Mouse (Mus musculus) hematopoietic stem cell, adult 5-6 weeks (primary cell): ENCODE measurements at regions not wholly inside any gene's neighbourhood (a gene's known extent, or its start where the extent isn't known, plus 50 kb on each side); places are given as distances from the start of the nearest gene placed in this dataset.

Experiments
- ATAC-seq, 2 experiments: fragments of 125-278 bp in 1 of 2; replicated peaks in 1 of 2; 2 replicates each; pipeline ENCODE4 v1.8.0; 2016 to 2017; ENCODE audit warnings: inconsistent platforms in 2 of 2, mild to moderate bottlenecking in 2 of 2, moderate number of reproducible peaks in 2 of 2, low read depth in 1 of 2, moderate TSS enrichment in 1 of 2; ENCODE audit not compliant: low FRiP score in 2 of 2, poor library complexity in 2 of 2, severe bottlenecking in 2 of 2, insufficient read depth in 1 of 2, low TSS enrichment in 1 of 2

DNA sequence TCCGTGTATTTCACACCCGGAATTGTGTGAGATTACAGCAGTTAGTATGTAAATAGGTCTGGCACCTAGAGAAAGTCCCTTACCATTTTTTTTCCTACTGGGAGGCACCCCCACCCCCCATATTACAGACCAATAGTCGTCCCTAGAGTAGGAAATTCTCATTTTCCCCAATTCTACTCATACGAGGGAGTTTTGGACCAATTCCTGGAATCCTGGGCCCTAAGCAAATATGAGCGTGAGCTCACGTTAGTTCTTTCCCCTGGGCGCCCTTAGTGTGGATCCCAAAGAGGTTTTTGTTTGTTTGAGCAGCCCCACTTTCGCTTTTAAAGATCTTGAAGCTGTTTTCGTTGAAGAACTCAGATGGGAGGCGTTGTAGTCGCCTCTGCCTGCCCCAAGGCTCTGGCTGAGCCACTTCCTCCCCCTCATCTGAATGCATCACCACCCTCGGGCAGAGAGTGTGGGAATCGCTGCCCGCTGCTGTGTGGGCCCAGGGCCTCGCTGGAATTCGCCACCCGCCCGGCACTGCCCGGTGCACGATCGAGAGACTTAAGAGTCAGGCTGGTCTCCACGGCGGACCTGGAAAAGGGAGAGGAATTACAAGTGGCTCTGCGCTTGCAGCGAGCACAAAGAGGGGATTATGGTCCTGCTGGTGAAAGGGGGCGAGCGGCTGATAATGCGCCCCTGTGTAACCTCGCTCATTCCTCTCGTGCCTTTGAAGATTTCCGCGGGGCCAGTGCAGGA lies 80.6 kb upstream of the Akt3 start:
- peak; percentile 81 to 84 for ATAC-seq

DNA sequence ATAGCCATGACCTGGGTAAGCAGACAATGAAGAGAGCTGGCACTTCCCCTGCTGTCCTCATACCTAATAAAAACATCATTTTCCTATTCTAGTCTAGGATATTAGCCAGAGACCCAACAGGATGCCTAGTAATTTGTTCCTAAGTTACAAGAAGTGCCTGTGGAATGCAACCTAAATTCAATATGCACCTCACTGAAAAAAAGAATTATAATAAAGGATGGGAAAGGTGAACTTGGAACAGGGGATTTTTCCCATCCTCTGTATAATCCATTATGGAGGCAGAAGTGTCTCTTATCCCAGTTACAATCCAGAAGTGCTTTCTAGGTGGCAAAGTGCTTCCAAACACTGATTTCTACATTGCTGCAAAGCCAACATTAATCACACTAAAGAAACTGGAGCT lies 79.8 kb upstream of the Akt3 start:
- no peak for ATAC-seq

DNA sequence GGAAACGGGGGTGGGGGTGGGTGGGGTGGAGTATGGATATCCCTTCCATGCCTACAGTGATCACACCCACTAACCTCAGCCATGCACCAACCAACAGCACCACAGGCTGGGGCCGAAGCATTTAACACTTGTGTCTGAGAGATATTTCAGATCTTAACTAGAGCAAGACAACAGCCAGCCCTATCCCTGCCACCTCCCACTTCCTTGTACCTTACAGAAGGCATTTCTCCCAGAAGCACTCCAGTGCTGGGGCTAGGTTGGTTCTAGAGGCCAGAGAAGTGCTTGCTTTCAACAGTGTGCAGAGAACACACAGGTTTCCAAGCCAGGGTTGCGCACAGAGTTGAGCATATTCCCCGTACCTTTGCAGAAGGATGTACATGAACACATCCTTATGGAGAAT lies 79.1 kb upstream of the Akt3 start:
- ATAC-seq: no peak

DNA sequence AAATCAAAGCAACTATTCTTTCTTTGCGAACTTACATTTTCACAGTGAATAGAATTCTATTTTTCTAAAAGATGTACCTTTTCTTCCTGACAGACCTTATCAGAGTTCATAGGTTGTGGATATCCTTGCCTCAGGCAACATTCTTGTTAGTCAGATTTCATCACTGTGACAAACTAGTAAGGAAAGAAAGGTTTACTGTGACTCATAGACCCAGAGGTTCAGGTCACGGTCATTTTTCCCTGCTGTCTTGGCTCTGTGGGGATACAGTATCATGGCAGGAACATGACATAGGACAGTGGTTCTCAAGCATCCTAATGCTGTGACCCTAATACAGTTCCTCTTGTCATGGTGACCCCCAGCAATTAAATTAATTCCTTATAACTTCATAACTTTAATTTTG lies 78.4 kb upstream of the Akt3 start:
- ATAC-seq: no peak

DNA sequence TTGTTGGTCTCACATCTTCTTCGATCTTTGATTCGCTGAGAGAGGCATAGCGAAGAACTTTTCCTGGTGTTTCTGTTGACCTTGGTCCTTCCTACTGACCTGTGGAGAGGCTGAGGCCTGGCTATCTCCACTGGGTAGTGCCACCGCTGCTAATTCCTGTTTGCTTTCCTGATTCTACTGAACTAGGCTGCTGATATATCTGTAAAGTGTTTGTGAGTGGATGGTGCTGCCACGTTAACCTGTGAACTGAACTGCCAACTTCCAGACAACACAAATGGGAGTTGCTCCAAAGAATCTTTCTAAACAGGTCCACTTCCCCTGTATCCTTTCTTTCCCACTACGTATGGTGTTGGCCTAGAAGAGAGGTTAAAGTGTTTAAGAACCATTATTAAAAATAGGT lies 78.0 kb upstream of the Akt3 start:
- no peak for ATAC-seq

DNA sequence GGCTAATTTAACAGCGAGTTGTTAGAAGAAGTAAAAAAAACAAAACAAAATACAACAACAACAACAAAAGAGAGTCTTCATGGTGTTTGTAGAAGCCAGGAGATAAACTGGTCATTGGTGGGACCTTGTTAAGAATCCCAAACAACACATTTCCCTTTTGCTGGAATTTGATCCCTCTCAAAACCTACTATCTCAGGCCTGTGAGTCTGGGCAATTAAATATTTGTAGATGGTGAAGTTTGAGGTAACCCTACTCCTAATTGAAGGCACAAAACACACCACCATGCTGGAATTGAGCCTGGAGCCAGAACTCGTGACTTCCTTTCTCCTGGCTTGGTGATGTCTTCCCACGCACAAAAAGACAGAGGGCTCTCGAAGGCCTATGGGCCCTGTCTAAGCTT lies 65.4 kb upstream of the Akt3 start:
- ATAC-seq: no peak

DNA sequence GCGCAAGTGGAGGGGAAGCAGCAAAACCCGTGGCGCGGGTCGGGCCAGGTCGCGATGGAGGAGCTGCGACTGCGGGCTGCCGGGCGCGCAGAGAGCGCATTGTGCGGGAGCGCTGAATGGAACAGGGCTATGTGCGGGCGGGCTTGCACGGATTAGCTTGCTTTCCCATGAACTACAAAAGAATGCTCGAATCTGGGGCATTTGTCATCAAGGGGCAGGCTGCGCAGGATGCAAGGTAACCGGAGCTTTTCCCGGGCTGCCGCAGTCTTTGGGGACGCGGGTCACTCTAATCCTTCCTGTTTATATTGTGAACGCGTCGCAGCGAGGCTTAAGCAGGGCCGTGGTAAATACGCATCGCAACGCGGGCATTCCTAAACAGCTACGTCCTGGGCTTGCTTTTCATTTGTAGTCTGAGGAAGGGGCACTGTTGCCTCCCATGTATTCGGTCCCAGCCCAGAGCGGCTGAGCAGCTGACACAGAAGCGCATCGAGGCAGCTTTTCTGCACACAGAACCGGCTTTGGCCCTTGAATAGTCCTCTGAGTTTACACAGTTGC lies 64.8 kb upstream of the Akt3 start:
- ATAC-seq: peak; percentile 38 to 58; a peak in 3 of 4 replicates

DNA sequence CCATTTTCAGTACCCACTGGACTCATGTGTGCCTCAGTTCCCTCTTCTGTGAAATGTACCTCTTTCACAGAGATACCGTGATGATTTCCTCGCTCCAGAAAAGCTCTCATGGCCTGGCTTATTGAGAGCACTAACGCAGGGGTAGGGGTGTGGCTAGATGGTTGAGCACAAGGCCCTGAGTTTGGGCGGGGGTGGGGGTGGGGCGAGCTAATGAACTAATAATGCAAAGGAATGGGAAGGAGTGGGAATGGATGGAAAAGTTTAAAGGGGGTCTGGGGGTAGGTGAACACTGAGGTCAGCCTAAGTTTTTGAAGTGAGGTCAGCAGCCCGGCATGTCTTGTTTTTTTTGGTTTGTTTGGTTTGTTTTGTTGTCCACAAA lies 64.3 kb upstream of the Akt3 start:
- ATAC-seq: no peak

DNA sequence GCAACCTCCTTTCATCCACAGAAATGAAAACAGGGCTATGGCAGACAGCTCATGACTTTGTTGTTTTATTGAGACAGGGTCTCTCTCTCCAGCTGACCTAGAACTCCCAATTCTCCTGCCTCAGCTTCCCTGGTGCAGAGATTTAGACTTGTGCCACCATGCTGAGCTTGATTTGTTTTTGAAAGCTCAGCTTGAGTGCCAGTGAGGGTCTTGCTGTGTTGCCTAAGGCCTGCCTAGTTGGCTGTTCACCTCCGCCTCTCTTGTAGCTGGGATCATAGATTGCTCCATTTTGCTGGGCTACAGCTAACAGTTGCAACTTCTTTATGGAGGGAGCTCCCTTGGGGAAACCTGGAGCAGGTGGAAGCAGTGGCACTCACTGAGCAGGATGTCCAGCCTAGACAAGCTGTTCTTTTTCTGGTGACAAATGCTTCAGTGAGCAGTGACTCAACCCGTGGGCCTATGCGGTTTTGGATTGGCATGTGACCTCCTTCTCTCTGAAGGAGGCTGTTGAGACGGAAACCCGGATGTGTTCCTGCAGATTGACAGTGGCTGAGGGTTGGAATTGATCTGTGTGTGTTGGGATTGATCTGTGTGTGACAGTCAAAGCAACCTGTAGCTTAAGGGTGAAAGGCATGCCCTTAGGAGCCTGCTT lies 63.8 kb upstream of the Akt3 start:
- ATAC-seq: no peak

DNA sequence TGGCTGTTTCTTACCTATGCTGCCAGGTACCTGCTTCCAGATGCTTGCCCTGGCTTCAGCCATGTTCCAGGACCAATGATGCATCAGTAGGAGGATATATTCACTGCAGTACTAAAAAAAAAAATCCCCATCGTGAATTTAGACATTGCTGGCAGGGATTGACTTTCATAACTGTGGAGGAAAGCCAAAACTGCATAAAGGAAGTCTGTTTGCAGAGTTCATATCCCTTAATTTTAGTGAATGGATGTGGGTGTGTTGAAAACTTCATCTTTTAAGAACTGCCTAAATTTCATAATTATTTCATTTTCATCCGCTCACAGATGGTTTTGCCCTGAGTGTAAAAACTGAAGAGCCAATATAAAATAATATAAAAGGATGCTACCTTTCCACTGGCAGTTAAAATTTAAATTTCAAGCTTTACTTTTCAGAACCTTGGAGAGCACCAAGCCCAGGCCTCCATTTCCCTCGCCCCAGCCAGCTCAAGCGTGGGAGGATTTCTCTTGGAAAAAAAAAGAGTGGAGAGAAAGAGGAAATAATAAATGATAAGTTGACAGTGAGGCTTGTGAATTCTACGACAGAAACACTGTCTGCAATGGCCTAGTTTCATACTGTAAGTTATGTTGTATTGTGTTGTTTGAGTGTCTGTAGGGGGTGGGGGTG lies 50.3 kb upstream of the Akt3 start:
- ATAC-seq: 0 out of 4 replicates have a peak, but pooled peaks of 1 of the 2 experiments have one; percentile 17
